Mouse (Mus musculus): ENCODE measurements around the gene Cacna1s.

- TF ChIP-seq POLR2A (IDR thresholded peaks at IDR 0.05; ENCODE audit: low read depth, low read length) (no peak), CTCF (IDR thresholded peaks at IDR 0.05; ENCODE audit: extremely low read depth, insufficient read length, insufficient replicate concordance, low read depth, low read length) (no peak)
Observed at GRCm38 (mm10) chr1:136119571-136120262, 67.2 kb downstream of the Cacna1s start.

All from small intestine, adult 2 months (tissue).